Mouse (Mus musculus): ENCODE data around the gene Myod1. TPM values are rescaled to one million over a fixed set of nuclear protein-coding genes. Genes with fewer than 3 reads are reported as not detected.
A peak's percentile ranks its signal among the peaks of the same experiment; 100 is the strongest.

Myod1 gene
- polyA plus RNA-seq, 1 experiment from 2014 or later: 1.4 TPM

DNA sequence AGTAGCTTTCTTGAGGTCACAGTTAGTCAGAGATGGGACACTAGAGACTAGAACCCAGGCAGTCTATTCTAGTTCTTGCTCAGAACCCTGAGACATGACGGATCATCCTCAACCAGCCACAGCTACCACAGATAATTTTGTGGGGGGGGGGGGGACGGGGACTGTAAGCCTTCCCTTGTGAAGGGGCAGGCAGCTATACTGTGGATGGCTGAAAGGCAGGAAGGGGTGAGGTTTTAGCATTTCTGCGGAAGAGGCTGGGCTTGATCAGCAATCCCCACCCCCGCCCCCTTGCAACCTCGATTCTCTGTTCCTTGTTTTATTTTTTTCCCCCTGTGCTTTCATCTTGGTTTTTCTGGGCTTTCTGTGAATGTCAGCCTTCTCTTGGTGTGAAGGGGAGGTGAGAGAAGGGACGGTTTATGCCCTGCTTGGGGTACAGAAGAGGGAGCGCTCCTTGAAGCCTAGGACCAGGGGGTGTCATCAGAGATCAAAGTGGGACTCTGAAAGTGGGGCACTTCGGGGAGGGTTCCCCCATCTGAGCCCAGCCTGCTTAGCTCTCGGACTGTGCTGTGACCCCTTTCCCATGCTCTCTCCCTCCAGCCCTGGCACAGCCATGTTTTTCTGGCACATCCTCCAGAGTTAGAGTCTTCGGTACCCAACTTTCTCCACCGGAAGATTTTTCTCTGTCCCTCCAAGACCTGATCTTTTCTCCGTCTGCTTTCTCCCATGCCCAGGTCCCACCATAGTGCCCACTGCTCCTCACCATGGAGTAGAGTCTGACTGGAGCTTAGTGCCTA is 17.6 kb downstream of the Myod1 start:
- Histone ChIP-seq H3K9ac (no peak overlapping the region; the same call in 1 of the 2 replicates), H3K4me2 (no peak overlapping the region), H3K36me3 (no peaks in the 10 kb centered on the region), H3K27me3 (peaks cover 55% of the 10 kb centered on the region), H3K4me1 (replicated peaks) (peaks cover 37% of the 10 kb centered on the region), H3K27ac (no peak overlapping the region), H3K4me3 (no peak overlapping the region), H3K9me3 (no peaks in the 10 kb centered on the region)
- WGBS: 53% methylated on average over 12 of the region's 12 CpGs
- ATAC-seq (ENCODE audit: low FRiP score): no peak

DNA sequence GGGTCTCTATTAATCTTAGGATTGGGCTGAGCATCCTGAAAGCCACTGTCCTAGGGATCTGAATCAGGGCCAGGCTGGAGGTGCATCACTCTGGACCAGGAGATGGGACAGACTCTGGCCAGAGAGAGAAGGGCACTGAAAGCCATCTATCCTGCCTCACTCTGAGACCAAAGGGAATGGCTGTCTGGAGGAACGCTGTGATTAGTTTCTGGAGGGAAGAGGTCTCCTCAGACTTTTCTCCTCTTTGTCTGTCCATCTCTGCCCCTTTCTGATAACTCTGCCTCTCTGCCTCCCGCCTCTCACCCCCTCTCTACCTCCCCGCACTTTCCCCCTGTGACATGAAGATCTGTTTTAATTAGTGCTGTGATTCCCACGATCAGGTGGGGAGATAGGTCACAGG is 18.7 kb downstream of the Myod1 start:
- Histone ChIP-seq H3K4me1 (replicated peaks) (peaks cover 47% of the 10 kb centered on the region), H3K27ac (no peak overlapping the region), H3K9me3 (no peaks in the 10 kb centered on the region), H3K4me2 (no peak overlapping the region), H3K9ac (no peak overlapping the region), H3K36me3 (no peaks in the 10 kb centered on the region), H3K4me3 (no peak overlapping the region), H3K27me3 (peaks cover 63% of the 10 kb centered on the region)
- ATAC-seq (ENCODE audit: low FRiP score): no peak
- 71% methylated on average over 4 of the region's 4 CpGs for WGBS

DNA sequence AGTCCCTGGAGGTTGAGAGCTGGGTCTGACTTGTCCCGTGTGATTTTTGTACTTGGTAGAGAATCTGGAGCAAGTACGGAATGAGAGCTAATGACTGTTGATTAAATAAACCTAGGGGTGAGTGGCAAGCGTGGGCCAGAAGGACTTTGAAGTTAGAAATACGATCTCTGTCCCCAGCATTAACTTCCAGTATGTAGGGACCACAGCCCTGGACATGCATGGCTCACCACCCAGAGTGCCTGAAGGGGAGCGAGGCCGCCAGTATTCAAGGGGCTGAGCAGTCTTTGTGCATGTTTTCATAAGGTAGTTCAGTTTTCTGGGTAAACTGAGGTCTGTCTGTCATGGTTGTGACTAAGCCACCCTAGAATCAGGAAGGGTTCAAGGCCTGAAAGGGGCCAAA is 19.3 kb downstream of the Myod1 start:
- Histone ChIP-seq H3K4me2 (peak overlapping the region; percentile 77), H3K4me1 (replicated peaks) (peaks cover 53% of the 10 kb centered on the region), H3K27ac (no peak overlapping the region; the same call in 1 of the 2 replicates), H3K4me3 (peak overlapping the region; percentile 90), H3K27me3 (peaks cover 63% of the 10 kb centered on the region), H3K9me3 (no peaks in the 10 kb centered on the region), H3K36me3 (no peaks in the 10 kb centered on the region), H3K9ac (no peak overlapping the region)
- ATAC-seq (ENCODE audit: low FRiP score): no peak
- WGBS: 50% methylated on average over 6 of the region's 6 CpGs

DNA sequence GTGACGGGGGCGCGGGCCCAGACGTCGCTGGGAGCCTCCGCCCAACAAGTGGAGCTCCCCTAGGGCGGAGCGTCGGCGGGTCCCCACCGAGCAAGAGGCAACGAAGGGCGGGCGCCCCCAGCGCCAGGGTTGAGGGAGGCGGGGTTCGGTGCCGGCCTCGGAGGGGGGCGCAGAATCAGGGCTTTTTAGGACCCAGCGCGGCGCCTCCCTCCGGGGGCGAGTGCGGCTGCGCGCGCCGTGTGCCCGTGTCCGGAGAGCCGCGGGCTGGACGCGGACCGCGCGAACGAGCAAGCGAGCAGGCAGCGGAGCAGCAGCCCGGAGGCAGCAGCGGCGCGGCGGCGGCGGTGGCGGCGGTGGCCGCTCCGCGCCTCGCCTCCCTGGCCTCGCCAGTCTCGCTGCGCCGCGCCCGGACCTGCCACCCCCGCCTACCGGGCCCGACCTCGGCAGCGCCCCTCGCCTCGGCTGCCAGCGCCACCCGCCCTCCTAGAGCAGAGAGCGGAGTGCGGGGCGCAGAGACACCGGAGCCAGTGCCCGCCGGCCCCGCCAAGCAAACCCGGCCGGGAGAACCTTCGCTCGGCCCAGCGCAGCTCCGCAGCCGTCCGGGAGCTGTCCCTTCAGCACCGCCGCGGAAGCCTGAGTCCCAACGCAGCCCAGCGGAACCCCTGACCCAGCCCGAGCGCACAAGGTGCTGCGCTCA is 20.1 kb downstream of the Myod1 start, which contains the start of gene Kcnc1:
Gene Kcnc1, plus strand, starts transcription at position 267 of the 697 bp plus-strand sequence.
- Histone ChIP-seq H3K27me3 (peaks cover 63% of the 10 kb centered on the region), H3K9ac (peak within 1 kb of the TSS; percentile 97), H3K36me3 (no peaks in the 10 kb centered on the region), H3K9me3 (no peaks in the 10 kb centered on the region), H3K4me3 (peak within 1 kb of the TSS; percentile 90), H3K4me2 (peak within 1 kb of the TSS; percentile 77), H3K4me1 (replicated peaks) (peaks cover 60% of the 10 kb centered on the region), H3K27ac (peak within 1 kb of the TSS; percentile 94)
- WGBS: under 1% methylated on average over 69 of the region's 93 CpGs
- peak; percentile 57 for ATAC-seq (ENCODE audit: low FRiP score)

DNA sequence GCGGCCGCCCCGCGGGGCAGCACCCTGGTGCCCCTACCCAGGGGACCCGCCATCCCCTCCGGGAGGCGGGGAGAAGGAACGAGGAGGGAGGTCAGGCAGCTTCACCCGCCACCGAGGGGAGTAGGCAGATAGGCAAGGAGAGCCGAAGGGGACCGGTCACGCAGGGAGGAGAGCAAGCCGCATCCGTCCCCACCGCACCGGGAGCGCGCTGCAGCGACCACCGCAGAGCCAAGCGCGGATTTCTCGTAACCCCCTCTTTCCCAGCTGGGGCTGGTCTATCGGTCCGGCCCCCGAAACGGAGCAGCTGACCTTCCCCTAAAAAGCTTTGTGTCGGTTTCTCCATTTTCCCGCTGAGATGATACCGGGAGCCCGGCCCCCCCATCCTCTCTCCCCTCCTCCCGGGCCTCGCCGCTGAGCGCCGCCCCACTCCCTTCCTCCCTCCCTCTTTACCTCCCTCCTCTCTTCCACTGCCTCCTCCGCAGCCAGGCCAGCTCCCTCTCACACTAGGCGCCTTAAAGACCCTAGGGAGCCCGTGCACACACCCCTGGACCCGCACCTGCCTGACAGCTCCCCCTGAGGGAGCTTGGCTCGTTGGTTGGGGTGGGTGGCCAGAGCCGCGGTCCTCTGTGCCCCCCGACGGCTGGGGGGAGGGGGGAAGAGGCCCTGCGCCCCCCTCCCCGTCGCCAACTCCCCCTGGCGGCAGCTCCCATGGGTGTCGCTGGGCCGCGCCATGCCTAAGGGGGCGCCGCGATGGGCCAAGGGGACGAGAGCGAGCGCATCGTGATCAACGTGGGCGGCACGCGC is 20.9 kb downstream of the Myod1 start:
- Histone ChIP-seq H3K9me3 (no peaks in the 10 kb centered on the region), H3K36me3 (no peaks in the 10 kb centered on the region), H3K4me2 (peak overlapping the region; percentile 77), H3K9ac (peak overlapping the region; percentile 97), H3K4me3 (peak overlapping the region; percentile 90), H3K4me1 (replicated peaks) (peaks cover 68% of the 10 kb centered on the region), H3K27me3 (peaks cover 55% of the 10 kb centered on the region), H3K27ac (peak overlapping the region; percentile 94)
- 1% methylated on average over 62 of the region's 64 CpGs for WGBS
- ATAC-seq (ENCODE audit: low FRiP score): peak; percentile 62

DNA sequence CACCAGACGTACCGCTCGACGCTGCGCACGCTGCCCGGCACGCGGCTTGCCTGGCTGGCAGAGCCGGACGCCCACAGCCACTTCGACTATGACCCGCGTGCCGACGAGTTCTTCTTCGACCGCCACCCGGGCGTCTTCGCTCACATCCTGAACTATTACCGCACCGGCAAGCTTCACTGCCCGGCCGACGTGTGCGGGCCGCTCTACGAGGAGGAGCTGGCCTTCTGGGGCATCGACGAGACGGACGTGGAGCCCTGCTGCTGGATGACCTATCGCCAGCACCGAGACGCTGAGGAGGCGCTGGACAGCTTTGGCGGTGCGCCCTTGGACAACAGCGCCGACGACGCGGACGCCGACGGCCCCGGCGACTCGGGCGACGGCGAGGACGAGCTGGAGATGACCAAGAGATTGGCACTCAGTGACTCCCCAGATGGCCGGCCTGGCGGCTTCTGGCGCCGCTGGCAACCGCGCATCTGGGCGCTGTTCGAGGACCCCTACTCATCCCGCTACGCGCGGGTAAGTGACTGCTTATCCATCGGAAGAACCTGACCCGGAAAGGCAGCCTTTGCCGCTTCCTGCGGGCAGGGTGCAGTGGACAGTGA is 21.6 kb downstream of the Myod1 start:
- Histone ChIP-seq H3K27ac (no peak overlapping the region), H3K4me3 (peak overlapping the region; percentile 90), H3K9me3 (no peaks in the 10 kb centered on the region), H3K36me3 (no peaks in the 10 kb centered on the region), H3K9ac (peak overlapping the region; percentile 97), H3K27me3 (peaks cover 54% of the 10 kb centered on the region), H3K4me1 (replicated peaks) (peaks cover 75% of the 10 kb centered on the region), H3K4me2 (peak overlapping the region; percentile 77)
- ATAC-seq (ENCODE audit: low FRiP score): no peak
- WGBS: 9% methylated on average over 70 of the region's 70 CpGs

DNA sequence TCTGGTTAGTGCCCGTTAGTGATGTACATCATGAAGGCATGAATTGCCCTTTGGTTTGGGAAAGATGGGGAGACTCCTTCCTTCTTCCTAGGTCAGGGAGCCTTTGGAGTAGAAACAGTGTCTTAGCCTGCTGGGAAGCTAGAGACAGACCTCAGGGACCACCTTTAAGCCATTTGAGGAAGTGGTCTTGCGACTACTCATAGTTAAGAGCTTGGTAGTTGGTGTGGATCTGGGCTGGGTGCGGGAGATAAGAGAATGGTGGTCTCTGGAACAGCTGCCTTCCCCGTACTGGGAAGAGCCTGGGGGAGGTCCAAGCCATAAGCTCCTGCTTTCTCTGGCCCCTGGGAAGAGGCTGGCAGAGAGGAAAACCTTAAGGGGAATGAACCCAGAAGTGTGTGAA is 22.3 kb downstream of the Myod1 start:
- peak overlapping the region; percentile 90 for H3K4me3 ChIP-seq
- no peaks in the 10 kb centered on the region for H3K36me3 ChIP-seq
- H3K4me1 ChIP-seq (replicated peaks): peaks cover 76% of the 10 kb centered on the region
- ATAC-seq (ENCODE audit: low FRiP score): no peak
- peak overlapping the region; percentile 97 for H3K9ac ChIP-seq
- peaks cover 54% of the 10 kb centered on the region for H3K27me3 ChIP-seq
- no peaks in the 10 kb centered on the region for H3K9me3 ChIP-seq
- no peak overlapping the region for H3K27ac ChIP-seq
- peak overlapping the region; percentile 77 for H3K4me2 ChIP-seq
- 70% methylated on average over 4 of the region's 4 CpGs for WGBS

DNA sequence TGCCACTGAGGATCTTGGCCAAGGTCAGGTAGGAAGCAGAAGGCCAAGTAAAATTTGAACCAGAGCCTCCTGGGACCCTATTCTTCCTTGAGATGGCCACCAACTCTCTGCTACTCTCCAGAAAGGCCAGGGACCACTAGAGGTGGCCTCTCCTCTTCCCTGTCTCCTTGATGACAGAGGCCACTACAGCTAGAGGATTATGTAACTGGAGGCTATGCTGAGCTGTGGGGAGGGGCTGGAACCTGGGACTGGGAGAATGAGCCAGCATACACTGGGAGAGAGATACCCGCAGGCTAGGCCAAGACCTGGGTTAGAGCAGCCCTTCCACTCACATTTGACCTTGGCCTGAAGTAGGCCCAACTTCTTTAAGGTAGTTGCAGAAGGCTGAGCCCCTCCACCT is 23.4 kb downstream of the Myod1 start:
- peaks cover 44% of the 10 kb centered on the region for H3K27me3 ChIP-seq
- H3K9ac ChIP-seq: peak overlapping the region; percentile 67
- H3K4me1 ChIP-seq (replicated peaks): peaks cover 79% of the 10 kb centered on the region
- no peak overlapping the region for H3K27ac ChIP-seq
- H3K36me3 ChIP-seq: peaks cover under 1% of the 10 kb centered on the region; the same call in 1 of the 2 replicates
- H3K4me2 ChIP-seq: peak overlapping the region; percentile 77
- H3K4me3 ChIP-seq: peak overlapping the region; percentile 90
- no peak for ATAC-seq (ENCODE audit: low FRiP score)
- 100% methylated on average over 1 of the region's 1 CpGs for WGBS
- H3K9me3 ChIP-seq: no peaks in the 10 kb centered on the region

DNA sequence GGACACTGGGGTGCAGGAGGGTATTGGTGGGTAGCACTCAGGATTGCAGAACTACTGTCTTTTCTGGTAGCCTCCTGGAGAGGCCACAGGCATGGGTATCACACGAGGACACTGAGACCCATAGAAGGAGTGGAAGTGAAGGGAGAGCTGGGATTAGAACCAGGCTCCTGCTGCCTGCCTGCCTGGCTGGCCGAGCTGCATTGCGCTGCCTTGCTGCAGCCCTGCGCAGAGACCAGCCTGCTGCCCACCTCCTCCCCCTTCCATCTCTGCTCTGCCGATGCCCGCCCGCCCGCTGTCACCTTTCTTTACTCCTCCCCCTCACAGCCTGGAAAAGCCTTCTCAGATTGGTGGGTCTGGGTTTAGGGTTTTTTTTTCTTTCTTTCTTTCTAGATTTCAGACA is 24.1 kb downstream of the Myod1 start:
- peak overlapping the region; percentile 67 for H3K9ac ChIP-seq
- H3K4me2 ChIP-seq: peak overlapping the region; percentile 77
- H3K27me3 ChIP-seq: peaks cover 41% of the 10 kb centered on the region
- H3K27ac ChIP-seq: peak overlapping the region; percentile 60
- H3K9me3 ChIP-seq: no peaks in the 10 kb centered on the region
- H3K36me3 ChIP-seq: peaks cover 5% of the 10 kb centered on the region; the same call in 1 of the 2 replicates
- no peak for ATAC-seq (ENCODE audit: low FRiP score)
- peaks cover 79% of the 10 kb centered on the region for H3K4me1 ChIP-seq (replicated peaks)
- H3K4me3 ChIP-seq: peak overlapping the region; percentile 90
- WGBS: 24% methylated on average over 8 of the region's 8 CpGs

DNA sequence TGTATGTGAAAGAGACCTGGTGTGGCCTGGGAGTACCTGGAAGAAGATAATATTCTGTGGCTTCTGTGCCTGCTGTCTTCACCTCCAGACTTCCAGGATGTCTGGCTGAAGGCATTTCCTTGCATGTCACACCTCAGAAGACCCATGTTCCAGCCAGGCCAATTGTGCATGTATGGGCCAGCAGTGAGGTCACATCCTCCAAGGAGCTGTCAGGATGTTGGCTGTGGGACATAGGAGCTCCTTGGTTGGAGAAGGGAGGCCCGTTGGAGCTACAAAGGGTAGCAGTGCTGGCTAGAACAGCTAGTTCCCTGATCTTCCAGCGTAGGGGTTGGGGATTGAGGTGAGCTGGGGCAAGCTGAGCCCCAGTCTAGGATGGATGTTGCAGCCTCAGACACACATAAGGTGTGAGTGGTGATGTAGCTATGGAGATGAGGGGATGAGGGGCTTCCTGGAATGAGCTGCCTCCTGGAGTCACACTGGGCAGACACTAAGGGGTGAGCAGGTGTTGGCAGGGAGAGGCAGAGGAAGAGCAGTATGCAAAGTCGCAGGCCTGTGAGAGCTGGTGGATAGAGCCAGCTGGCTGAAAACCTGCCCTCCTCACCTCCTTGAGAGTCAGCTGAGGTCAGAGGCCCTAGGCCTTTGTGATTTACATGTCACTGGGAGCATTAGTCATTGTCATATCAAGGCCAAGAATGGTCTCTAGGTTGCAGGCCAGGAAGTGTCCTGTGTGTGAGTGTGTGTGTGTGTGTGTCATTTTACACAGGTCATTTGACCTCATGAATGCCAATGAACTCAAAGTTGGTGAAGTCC is 25.3 kb downstream of the Myod1 start:
- Histone ChIP-seq H3K4me2 (peak overlapping the region; percentile 77), H3K27ac (no peak overlapping the region), H3K9me3 (no peaks in the 10 kb centered on the region), H3K36me3 (peaks cover 8% of the 10 kb centered on the region; the same call in 1 of the 2 replicates), H3K27me3 (peaks cover 32% of the 10 kb centered on the region), H3K4me3 (peak overlapping the region; percentile 90; the same call in 1 of the 2 replicates), H3K4me1 (replicated peaks) (peaks cover 71% of the 10 kb centered on the region), H3K9ac (peak overlapping the region; percentile 56)
- 77% methylated on average over 3 of the region's 3 CpGs for WGBS
- ATAC-seq (ENCODE audit: low FRiP score): no peak

Measured in hindbrain, embryonic 13.5 days (tissue).